Mouse (Mus musculus): ENCODE measurements around the gene Camk2d.
A peak's percentile ranks its signal among the peaks of the same experiment; 100 is the strongest.

Gene Camk2d

GRCm38 (mm10) chr3:126690627-126691505, 94.8 kb downstream of the Camk2d start:
- no peak for DNase-seq (ENCODE audit: low read depth, low spot score)

DNA sequence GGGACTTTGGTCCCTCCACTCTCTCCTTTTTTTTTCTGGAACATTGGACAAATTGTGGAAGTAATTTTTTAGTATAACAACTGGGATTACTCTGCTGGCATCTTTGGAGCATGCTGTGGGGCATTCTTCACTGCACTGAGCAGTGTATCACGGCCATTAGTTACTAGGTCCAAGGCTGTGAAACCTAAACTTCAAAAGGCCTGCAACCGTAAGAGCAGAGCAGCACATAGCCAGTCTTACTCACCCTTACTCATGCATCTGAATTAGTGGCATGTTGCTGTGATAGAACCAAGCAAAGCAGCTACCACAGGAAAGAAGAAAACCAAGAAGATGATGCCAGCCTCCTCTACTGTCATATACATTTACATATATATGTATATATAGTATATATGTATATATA, 95.5 kb downstream of the Camk2d start:
- no peak for DNase-seq (ENCODE audit: low read depth, low spot score)

DNA sequence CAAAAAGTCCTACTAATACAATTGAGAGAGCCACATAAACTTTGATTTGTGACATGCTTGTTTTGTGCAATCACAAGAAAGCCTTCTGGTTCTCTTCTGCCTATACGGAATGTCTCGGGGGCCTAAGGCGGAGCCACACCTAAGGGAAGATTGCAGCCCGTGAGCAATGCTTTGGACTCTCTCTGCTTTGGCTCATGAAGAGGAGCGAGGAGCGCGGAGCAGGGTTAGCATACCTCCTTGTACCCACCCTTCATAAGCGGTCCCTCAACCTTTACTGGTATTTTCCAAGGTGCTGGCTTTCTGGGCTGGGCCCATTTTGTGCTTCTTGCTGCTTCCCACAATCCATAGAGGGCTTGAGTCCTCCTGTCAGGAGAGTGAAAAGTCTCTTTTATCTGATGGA, 96.7 kb downstream of the Camk2d start:
- no peak for DNase-seq (ENCODE audit: low read depth, low spot score)

GRCm38 (mm10) chr3:126693302-126693701, 97.2 kb downstream of the Camk2d start:
- no peak for DNase-seq (ENCODE audit: low read depth, low spot score)

- peak; percentile 20 for DNase-seq (ENCODE audit: low read depth, low spot score)
These were observed 99.6 kb downstream of the Camk2d start for GRCm38 (mm10) chr3:126695456-126696293.

GRCm38 (mm10) chr3:126696620-126697019, 100.5 kb downstream of the Camk2d start:
- no peak for DNase-seq (ENCODE audit: low read depth, low spot score)

DNA sequence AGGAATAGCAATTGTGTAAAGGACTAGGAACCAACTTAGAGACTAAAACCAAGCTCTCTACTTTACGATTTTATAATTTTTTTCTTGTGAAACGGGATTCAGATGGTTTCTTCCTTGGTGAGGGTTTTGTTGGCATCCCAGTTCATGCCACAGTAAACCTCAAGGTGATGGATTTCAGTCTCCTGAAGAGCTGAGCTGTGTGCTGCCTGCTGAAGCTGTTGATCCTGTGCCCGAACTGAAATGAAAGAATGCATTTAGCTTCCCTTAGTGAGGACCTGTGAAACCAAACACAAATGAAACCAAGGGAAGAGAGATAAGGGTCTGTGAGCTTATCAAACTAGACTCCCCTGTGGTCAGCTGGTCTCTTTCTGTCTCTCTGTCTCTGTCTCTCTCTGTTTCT, 103.6 kb downstream of the Camk2d start:
- DNase-seq (ENCODE audit: low read depth, low spot score): no peak

DNA sequence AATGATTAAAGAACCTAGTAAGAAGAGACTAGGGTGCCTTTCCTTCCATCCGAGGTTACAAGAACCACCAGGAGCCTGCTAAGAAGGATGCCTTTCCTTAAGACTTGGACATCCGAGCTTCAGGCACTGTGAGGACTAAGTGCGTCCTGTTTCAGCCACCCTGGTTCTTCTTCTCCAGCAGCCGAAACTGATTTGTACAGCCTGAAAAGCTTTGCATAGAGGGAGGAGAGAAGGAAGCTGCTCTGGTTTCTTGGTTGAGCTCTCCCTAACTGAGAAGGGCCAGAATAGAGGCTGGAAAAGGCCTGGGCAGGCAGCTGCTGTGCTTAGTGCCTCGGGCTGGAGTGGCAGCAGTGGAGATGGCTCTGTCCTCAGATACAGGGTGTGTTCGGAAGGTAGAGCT, 105.0 kb downstream of the Camk2d start:
- no peak for DNase-seq (ENCODE audit: low read depth, low spot score)

DNA sequence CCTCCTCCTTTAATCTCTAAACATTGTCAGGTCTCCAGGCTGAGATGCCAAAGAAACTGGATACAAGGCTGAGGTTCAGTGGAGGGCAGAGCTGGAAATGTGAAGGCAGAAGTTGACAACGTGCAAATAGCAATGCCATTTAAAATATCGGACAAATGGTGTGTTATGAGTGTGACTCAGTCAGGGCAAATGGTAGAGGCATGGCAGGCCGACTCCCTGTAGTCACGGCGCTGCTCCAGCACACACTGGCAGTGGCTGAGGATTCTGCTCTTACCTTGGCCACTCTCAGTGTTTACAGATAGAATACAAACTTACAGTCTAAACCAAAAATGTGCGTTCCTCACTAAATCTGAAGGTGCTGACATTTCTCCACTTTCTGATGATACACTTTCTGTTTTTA, 105.5 kb downstream of the Camk2d start:
- DNase-seq (ENCODE audit: low read depth, low spot score): no peak

- DNase-seq (ENCODE audit: low read depth, low spot score): no peak
These were observed 109.4 kb downstream of the Camk2d start for GRCm38 (mm10) chr3:126705490-126705889.

GRCm38 (mm10) chr3:126714281-126714680, 118.2 kb downstream of the Camk2d start:
- no peak for DNase-seq (ENCODE audit: low read depth, low spot score)

DNA sequence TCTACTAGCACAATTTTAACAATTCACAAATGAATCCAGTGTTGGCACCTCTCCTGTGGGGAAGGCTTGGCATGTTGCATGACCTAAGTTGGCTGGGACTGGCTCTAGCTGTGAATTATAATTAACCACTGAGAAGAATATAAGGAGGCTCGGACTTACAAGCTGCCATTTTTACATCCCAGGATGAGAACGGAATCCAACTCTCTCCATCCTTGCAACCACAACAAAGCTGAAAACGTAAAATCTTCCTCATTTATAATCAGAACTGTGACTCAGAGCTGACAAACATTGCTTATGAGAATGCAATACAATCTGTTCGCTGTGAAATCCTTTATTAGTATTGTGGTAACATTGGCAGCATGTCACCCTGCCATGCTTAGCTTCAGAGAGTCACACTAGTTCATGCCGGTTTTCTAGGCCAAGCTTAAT, 126.9 kb downstream of the Camk2d start:
- no peak for DNase-seq (ENCODE audit: low read depth, low spot score)

- DNase-seq (ENCODE audit: low read depth, low spot score): no peak
These were observed 127.4 kb downstream of the Camk2d start for GRCm38 (mm10) chr3:126723458-126723857.

- DNase-seq (ENCODE audit: low read depth, low spot score): no peak
These were observed 129.5 kb downstream of the Camk2d start for GRCm38 (mm10) chr3:126725647-126726046.

GRCm38 (mm10) chr3:126727387-126727786, 131.3 kb downstream of the Camk2d start:
- no peak for DNase-seq (ENCODE audit: low read depth, low spot score)

DNA sequence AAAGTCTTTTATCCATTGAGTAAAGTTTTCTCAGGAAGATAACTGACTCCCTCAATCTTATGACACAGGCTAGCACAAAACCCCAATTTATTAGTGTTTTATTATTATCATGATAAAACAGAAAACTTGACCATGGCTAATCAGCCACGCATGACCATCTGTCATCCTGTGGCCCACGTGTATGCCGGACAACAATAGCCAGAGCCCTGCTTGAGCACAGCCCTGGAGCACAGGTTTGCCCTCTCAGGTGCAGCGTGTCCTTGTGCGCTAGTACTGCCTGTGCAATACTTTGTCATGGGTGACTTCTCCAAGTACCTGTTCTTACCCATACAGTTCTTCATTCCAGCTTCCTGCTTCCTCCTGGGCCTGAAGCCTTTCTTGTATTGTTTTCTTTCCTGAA, 134.3 kb downstream of the Camk2d start:
- DNase-seq (ENCODE audit: low read depth, low spot score): no peak

- no peak for DNase-seq (ENCODE audit: low read depth, low spot score)
These were observed 136.2 kb downstream of the Camk2d start for GRCm38 (mm10) chr3:126732323-126732722.

GRCm38 (mm10) chr3:126734533-126734932, 138.4 kb downstream of the Camk2d start:
- no peak for DNase-seq (ENCODE audit: low read depth, low spot score)

DNA sequence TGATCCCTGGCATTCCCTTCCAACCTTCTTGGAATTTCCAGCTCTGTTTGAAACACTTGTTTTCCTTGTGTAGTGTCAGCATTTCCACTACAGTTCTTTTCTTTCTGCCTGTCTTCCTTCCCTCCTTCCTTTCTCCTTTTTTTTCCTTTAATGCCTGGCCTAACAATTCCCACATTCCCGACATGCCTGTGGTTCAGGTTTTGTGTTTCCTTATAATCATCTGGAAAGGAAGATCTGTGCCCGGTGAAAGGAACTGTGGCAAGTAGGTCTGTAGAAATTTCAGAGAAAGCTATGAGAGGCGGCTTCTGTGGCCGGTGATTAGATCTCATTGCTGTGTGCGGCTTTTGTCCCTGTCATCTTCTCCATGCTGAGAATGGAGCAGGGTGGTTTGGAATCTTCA, 139.1 kb downstream of the Camk2d start:
- no peak for DNase-seq (ENCODE audit: low read depth, low spot score)

DNA sequence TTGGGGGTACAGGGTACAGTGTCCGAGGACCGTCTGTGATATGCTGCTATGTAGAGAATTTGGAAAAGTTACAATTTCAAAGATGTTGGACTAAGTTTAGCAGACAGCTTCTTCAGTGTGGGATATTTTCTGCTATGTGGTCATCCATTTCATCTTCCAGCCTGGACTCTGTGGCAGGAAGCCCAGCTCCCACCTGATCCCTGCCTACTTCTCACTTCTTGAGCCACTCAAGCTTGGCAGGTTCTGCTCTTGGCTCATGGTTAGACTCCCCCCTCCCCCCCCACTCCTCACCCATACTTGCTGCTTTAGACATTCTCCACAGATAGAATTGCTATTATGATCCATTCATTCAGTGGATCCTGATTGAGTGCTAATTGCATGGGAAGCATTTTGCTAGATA, 141.0 kb downstream of the Camk2d start:
- DNase-seq (ENCODE audit: low read depth, low spot score): no peak

DNA sequence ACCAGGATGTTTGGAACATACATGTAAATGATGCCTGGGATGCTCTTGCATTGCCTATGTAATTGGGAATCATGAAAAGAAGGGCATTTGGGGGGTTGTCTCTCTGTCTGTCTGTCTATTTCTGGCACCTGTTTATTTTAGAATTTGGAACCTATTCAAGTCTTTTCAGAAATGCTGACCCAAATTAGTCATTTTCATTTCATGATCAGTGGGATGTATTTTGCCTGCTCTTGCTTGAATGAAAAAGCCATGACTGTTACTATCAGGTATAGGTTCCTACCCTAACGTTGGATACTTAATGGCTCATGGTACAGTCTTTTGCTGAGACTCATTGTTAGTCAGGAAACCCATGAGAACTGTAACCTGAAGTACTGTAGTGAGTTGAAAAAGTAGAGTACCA, 144.0 kb downstream of the Camk2d start:
- no peak for DNase-seq (ENCODE audit: low read depth, low spot score)

- no peak for DNase-seq (ENCODE audit: low read depth, low spot score)
These were observed 148.5 kb downstream of the Camk2d start for GRCm38 (mm10) chr3:126744432-126745133.

Data from retina, postnatal 7 days (tissue).